In genomic region chr2:43669588-43669987, GRCm38 (mm10) we compare ENCODE assay signal across 16 mouse cellular contexts.
"Had no signal": no experiment of that assay in that cellular context is flagged by ENCODE, and none has a peak within 500 bp of the region (broad histone marks: within the 10 kb centered on the region; RNA-seq: fewer than 3 reads in every experiment).

No protein-coding gene starts in this region.

- H3K9ac ChIP-seq: neural tube, embryonic 13.5 days; neural tube, embryonic 15.5 days; stomach, embryonic 15.5 days had no signal

- DNase-seq: retina, postnatal 1 day; right cerebral cortex, adult 18-20 months; right cerebral cortex, postnatal 14 days; right cerebral cortex, postnatal 25 days; right cerebral cortex, postnatal 4 days; spleen, adult 18-20 months; thymus, adult 18-20 months; thymus, adult 2 months; thymus, postnatal 14 days; thymus, postnatal 25 days; thymus, postnatal 36 days; thymus, postnatal 4 days had no signal

- H3K9me3 ChIP-seq: neural tube, embryonic 13.5 days; neural tube, embryonic 15.5 days; stomach, embryonic 15.5 days had no signal

- H3K4me2 ChIP-seq: neural tube, embryonic 13.5 days; neural tube, embryonic 15.5 days; stomach, embryonic 15.5 days had no signal

- H3K36me3 ChIP-seq: neural tube, embryonic 13.5 days; neural tube, embryonic 15.5 days; stomach, embryonic 15.5 days had no signal

- H3K27me3 ChIP-seq: neural tube, embryonic 13.5 days; neural tube, embryonic 15.5 days; stomach, embryonic 15.5 days had no signal

- H3K4me3 ChIP-seq: neural tube, embryonic 13.5 days; neural tube, embryonic 15.5 days; stomach, embryonic 15.5 days had no signal

- H3K4me1 ChIP-seq: neural tube, embryonic 13.5 days; neural tube, embryonic 15.5 days; stomach, embryonic 15.5 days had no signal

- H3K27ac ChIP-seq: neural tube, embryonic 13.5 days; neural tube, embryonic 15.5 days; stomach, embryonic 15.5 days; stomach, postnatal 0 days had no signal
